Mouse (Mus musculus) B cell, adult 2 months (primary cell): ENCODE data around the gene Prss48.
"Not testable (repeated sequence)": the region's sequence is repeated elsewhere in the genome, so short reads cannot be mapped to it uniquely, and the experiment has no call there.

Source experiments
- DNase-seq, 2 experiments: peaks; one replicate each; pipeline ENCODE4 v3.0.0; 2022

Prss48 gene

GRCm38 (mm10) chr3:86001271-86001670, 1.0 kb downstream of the Prss48 start:
- DNase-seq, result no peak

- DNase-seq, result no peak
These were observed 7.6 kb downstream of the Prss48 start for GRCm38 (mm10) chr3:85994645-85995044.

- no peak for DNase-seq
These were observed 8.5 kb downstream of the Prss48 start for GRCm38 (mm10) chr3:85993744-85994143.

GRCm38 (mm10) chr3:85991802-85992156, 10.5 kb downstream of the Prss48 start:
- no peak for DNase-seq

GRCm38 (mm10) chr3:85991140-85991801, 11.0 kb downstream of the Prss48 start:
- no peak for DNase-seq

- no peak for DNase-seq
These were observed 15.1 kb downstream of the Prss48 start for GRCm38 (mm10) chr3:85987225-85987624.

GRCm38 (mm10) chr3:85984537-85984936, 17.8 kb downstream of the Prss48 start:
- no peak for DNase-seq

- not testable (repeated sequence) for DNase-seq
These were observed 20.5 kb downstream of the Prss48 start for GRCm38 (mm10) chr3:85981761-85982160.

- DNase-seq, result no peak
These were observed 22.3 kb downstream of the Prss48 start for GRCm38 (mm10) chr3:85980036-85980435.

GRCm38 (mm10) chr3:85974451-85974850, 27.8 kb downstream of the Prss48 start:
- no peak for DNase-seq

- DNase-seq, result no peak
These were observed 28.7 kb downstream of the Prss48 start for GRCm38 (mm10) chr3:85973376-85974140.

GRCm38 (mm10) chr3:85971599-85971975, 30.7 kb downstream of the Prss48 start:
- no peak for DNase-seq

- DNase-seq, result no peak
These were observed 31.3 kb downstream of the Prss48 start, which contains the start of gene Sh3d19 for GRCm38 (mm10) chr3:85970742-85971598. TSS of gene Sh3d19 (plus strand) at chr3:85971109.

- no peak for DNase-seq
These were observed 33.3 kb downstream of the Prss48 start for GRCm38 (mm10) chr3:85969040-85969439.

GRCm38 (mm10) chr3:85965479-85965878, 36.8 kb downstream of the Prss48 start:
- no peak for DNase-seq

- DNase-seq, result no peak
These were observed 41.2 kb downstream of the Prss48 start for GRCm38 (mm10) chr3:85961134-85961533.

GRCm38 (mm10) chr3:85959669-85960068, 42.6 kb downstream of the Prss48 start:
- no peak for DNase-seq

GRCm38 (mm10) chr3:85955704-85956103, 46.6 kb downstream of the Prss48 start:
- DNase-seq, result no peak

- no peak for DNase-seq
These were observed 47.0 kb downstream of the Prss48 start for GRCm38 (mm10) chr3:85955269-85955668.

- DNase-seq, result no peak
These were observed 49.5 kb downstream of the Prss48 start for GRCm38 (mm10) chr3:85952696-85953283.

- DNase-seq, result no peak
These were observed 51.4 kb downstream of the Prss48 start for GRCm38 (mm10) chr3:85950914-85951313.
